Mouse (Mus musculus): Measurements from ENCODE around the gene Rbm47.
"Not testable (repeated sequence)": the region's sequence is repeated elsewhere in the genome, so short reads cannot be mapped to it uniquely, and the experiment has no call there.

Gene Rbm47

DNA sequence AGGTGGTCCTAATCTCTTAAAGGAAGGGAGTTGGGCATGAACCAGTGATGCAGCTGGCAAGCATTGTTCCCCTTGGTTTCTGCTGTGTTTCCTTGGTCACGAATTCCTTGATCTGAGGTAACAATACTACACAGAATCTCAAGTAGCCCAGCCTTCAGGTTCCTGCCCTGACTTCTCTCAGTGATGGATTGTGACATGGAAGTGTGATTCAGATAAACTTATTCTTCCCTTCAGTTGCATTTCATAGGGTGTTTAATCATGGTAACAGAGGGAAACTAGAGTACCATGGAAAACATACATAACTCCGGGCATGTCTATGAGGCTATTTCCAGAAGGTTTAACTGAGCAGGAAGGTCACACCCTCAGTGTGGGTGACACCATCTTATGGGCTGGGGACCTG, at the start of gene Rbm47:
Gene Rbm47, minus strand, starts transcription at position 101 of the 400 bp plus-strand sequence.
- DNase-seq (ENCODE audit: low spot score in 2 of 2) = no peak

DNA sequence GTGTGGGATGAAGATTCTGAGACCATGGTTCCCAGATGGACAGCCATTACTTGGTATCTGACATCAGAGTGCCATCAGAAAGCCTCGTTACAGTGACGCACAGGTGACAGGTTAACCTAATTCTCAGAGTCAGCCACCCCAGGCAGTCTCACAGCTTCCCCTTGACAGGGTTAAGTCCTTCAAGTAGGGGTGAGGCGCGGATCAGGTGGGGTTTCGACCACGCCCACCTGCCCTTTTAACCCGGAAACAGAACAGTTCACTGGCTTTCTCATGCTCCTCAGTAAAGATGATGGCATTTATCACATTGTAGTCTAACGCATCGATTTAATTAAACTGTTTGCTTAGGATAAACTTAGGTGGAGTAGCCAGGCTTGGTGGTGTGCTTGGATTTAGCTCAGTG, 47.7 kb upstream of the Rbm47 start:
- DNase-seq (ENCODE audit: low spot score in 2 of 2) = no peak

DNA sequence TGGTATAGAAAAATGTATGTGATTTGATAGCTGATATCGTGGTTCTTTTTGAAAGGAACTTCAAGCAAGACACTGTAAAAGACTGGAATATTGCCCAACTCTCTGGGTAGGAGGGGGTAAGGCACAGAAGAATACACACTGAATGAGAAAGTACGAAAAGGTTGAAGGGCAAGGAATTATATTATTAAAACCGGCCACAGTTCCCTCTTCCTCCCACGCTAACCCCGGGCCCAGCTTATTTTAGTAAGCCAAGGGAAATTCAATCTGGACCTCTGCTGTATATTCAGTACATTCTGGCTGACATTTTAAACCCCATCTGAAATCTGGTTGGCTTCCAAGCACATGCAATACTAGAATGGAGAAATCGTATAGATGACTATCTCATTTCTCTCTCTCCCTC, 46.8 kb upstream of the Rbm47 start:
- DNase-seq (ENCODE audit: low spot score in 2 of 2) = no peak

DNA sequence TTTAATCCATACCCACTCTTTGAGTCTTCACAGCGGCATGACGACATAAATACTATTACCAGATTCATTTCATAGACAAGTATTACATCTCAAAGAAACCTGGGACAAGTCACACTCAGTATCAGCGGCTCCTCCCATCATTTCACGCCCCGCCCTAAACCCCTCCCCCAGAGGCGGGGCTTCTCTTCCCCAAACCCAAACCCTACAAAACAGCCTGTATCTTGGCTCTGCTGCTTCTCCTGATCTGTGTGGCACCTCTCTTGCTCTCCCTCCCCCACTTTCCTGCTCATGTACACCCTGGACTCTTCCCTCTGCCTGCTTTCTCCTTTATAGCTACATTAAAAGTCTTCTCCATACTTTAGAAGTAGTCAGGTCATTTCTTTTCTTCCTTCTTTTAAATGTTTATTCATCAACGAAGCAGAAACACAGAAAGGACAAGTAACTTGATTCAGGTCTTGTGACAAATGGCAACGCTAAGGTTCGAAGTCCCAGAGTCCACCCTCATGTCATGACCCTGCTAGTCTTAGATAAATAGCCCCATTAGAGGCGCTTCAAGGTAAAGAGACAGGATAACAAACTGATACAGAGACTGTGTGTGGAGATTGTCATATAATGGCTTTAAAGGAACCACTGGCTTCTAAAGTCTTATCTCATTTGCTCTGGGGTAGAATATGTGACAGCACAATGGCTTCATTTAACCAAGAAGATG, 42.8 kb upstream of the Rbm47 start:
- DNase-seq (ENCODE audit: low spot score in 2 of 2) = no peak

DNA sequence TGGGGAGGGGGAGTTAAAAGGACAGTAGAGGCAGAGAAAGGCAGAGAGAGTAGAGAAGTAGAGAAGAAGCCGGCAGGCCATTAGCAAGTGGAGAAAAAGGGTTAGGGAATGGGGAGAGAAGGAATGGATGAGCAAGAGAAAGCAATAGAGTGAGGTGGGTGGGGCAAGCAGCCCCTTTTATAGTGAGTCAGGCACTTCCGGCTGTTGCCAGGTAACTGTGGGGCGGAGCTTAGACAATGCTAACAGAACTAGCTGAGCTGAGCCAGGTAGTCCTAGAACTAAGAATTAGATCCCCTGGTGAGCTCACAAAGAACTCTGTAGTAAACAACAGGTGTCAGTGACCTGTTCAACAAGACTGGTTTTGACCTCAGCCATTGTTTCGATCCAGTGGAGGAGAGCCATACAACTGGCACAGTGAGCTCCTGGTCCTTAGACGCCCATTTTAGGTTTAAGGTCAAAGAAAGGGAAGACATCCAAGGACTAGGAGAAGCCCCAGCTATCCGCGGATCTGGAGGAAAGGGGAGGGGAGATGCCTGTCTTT, 41.5 kb upstream of the Rbm47 start:
- no peak for DNase-seq (ENCODE audit: low spot score in 2 of 2)

DNA sequence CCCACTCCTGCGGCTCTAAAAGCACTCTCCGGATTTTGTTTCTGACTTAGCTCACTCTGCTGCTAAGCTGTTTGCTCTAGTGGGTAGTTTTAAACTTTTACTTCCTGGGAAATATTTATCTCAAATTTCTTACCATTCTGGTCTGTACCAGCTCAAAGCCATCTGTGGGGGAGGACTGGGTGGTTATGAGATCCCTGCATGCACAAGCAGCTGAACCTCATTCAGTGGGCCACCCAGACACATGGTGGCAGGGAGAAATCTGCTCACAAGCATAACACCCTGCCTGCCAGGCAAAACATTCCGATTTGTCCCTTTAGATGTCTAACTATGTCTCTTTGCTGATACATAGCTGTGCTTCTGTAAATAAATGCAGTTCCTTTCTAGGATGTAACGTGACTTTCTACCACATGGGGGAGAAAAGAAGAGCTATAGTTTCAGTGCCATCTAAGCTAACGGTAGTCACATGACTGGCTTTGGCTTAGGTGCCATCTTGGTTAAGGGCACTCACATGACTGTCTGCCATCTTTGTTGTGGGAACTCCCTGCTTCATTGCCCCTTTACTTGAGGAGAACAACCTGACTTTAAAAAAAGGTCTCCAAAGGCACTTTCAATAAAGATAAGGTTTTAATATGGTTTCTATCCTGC, 36.7 kb upstream of the Rbm47 start:
- no peak for DNase-seq (ENCODE audit: low spot score in 2 of 2)

DNA sequence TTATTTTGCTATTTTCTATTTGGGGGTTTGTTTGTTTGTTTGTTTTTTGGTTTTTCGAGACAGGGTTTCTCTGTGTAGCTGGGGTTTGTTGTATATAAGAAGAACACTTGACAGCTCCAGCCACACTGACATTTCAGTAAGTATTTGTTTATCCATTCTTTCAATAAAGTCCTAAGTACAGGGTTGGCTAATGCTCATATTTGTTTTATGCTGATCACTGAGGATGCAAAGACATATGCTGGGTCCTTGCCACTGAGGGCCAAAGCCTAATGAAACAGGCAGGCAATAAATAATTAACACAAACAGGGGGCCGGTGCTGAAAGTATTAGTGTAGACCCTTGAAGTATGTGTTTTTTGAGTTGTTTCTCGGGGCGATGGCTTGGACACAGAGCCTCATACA, 32.0 kb upstream of the Rbm47 start:
- DNase-seq (ENCODE audit: low spot score in 2 of 2) = no peak

DNA sequence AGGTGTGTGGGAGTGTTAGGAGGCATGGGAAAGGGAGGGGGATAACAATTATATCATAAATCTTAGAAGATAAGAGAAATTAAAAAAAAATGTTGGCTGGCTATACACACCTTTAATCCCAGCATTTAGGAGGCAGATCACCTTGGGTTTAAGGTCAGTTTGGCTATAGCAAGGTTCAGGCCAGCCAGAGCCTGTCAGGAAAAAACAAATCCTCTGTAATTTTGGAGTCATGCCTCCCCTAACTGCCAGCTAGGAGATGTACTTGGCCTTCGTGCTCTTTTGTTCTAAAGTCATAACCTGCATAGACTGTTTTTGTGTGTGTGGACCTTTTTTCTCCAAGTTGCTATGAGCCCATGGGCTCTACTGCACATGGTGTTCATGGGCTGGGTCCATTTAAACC, 30.5 kb upstream of the Rbm47 start:
- DNase-seq (ENCODE audit: low spot score in 2 of 2) = no peak

DNA sequence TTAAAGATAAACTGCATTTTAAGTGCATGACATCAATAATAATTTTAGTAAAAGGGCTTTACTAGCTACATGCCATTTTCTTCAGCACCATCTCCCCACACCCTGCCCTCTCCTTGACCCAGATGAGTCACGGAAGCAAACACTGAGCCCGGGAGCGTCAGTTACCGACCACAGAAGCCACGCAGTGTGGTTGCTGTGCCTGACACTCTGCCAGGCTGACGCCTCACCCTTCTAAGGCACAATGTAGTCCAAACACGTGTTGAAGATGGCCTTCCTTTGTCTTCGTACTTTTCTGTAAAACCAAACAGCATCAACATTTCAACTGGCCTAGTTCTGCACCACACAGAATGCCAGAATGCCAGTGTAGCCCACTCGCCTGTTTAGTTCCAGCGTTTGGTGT, 27.1 kb upstream of the Rbm47 start:
- DNase-seq (ENCODE audit: low spot score in 2 of 2) = peak in 1 of 2 experiments; percentile 3

DNA sequence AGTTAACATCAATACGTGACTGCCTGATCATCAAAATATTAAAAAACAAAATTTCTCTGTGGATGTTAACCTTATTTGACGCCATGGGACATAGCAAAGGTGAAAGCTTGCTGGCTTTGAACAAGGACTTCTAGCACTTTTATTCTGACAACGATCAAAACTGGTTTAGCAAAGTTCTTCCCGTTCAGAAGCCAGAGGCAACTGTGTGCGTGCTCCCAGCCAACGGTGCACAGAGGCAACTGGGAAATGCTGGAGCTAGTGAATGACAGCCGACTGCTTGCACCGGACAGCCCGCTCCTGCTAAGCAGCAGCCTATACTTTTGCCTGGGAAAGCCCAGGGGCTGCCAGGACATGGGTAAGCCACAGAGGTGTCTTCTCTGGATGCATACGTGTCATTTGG, 22.4 kb upstream of the Rbm47 start:
- no peak for DNase-seq (ENCODE audit: low spot score in 2 of 2)

DNA sequence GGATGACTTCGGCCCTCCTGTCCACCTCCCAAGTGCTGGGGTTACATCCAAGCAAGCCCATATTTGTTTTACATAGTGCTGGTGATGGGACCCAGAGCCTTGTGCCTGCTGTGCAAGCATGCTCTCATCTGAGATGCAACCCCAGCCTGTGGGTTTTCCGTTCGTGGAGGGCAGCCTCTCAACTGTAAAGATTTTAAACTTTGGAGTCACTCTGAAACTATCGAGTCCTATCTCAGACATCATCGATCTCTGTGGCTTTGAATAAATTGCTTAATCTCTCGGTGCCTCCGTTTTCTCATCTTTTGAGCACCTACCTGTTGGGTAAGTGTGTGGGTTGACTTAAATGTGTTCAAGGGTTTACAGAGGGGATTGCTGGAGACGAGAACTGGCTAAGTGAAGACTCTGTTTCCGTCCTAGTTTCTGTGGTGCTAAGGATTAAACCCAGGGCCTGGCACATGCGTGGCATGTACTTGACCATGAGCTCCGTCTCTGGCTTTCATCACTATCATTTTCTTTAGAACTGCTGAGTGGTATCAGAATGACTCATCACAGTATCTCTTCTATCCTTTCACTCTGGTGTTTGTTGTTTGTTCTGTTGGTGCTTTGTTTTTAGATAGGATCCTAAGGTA, 20.4 kb upstream of the Rbm47 start:
- DNase-seq (ENCODE audit: low spot score in 2 of 2) = no peak

DNA sequence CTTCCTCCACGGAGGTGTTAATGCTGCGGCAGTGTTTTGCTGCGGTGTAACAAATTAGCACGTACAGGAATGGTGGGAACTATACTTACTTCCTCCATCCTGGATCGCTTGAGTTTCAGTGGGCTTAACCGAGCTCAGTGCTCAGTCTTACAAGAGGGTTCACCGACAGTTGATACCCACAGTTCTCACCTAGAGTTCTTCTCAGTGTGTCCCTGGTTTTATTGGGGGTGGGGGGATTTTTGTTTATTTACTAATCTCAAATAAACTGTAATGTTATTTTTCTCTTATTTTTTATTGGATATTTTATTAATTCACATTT, 18.2 kb upstream of the Rbm47 start:
- no peak for DNase-seq (ENCODE audit: low spot score in 2 of 2)

DNA sequence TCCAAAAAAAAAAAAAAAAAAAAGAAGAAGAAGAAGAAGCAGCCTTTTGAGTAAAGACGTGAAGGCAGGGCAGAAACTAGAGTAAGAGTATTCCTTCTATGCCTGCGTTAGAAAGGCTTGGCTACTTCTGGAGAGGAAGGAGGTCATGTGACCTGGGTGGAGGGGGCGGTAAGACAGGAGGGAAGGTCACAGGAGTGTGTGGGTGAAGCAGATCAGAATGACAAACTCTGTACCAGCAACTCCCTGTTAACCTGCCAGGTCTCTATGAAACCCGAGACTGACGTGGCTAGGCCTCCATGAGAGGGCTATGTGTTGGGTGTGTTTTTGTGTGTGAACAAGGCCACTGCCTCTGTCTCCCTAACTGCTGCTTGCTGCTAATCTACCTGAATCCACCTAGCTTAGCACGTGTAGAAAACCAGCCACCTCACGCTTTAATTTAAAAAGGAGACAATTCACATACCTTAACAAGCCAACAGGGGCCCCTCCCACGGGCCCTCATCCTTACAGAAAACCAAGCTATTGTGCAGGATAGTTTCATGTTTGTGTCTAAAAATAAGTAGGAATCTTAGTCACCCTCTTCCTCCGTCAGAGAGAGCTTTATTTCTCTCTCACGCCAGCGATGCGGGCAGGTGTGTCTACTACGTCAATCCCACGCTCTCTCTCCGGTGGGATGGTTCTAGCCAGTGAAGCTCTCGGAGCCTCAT, 17.7 kb upstream of the Rbm47 start:
- DNase-seq (ENCODE audit: low spot score in 2 of 2) = no peak

DNA sequence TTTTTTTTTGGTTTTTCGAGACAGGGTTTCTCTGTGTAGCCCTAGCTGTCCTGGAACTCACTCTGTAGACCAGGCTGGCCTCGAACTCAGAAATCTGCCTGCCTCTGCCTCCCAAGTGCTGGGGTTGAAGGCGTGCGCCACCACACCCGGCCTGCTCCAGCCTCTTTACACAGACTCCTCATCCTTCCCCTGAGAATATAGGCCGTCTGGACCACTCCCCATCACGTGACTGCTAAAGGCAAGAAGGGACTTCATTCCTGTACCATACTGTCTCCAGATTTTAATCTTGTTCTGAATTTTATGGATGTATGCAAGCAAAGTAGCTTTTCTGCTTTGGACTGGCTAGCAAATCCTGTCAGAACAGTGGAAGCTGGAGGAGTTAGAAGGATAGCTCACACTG, 15.7 kb upstream of the Rbm47 start:
- not testable (repeated sequence) for DNase-seq (ENCODE audit: low spot score in 2 of 2)

DNA sequence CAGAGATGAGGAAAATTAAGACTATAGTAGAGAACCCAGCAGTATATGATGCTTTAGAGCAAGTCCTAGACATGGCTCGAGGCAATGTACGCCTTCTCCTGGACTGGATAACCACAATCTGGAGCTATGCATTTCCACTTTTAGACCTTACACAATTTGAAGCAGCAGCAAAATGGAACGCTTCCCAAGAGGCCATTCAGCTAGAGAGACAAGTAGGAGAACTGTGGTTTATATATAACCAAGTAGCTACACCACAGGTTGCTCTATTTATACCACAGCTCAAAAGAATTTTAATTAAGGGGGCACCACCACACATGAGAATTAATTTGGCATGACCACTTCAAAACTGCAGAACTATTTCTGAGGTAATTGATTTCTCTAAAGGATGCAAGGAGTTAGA, 9.2 kb upstream of the Rbm47 start:
- DNase-seq (ENCODE audit: low spot score in 2 of 2) = peak in 1 of 2 experiments; percentile 15

DNA sequence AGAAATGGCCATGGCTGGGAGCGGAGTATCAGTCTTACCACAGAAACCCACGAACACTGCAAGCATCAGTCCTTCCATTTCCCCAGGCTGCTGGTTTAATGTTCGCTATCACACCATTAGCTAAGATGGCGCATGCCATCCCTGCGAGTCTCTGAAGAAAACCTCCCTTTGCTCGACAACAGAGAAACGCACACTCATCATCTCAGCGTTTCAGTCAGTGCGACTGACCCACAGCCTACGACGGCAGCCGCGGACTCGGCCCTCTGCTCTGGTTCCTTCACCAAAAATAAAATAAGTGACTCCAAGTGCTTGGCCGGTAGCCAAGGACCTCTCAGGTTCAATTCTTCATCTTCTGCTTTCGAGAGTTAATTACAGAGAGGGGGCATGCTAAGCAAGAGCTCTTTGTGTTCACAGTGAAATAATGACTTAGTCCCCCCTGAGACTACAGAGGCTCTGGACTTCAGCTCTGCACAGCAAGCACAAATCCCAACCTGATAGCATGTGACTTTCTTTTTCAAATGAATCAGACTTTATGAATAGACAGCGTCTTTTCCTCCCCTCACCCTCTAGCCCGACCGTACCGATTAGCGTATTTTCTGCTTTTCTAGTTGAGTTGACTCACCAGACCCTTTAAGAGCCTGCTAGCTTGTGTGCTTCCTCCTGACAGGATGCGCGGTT, 1.4 kb upstream of the Rbm47 start:
- DNase-seq (ENCODE audit: low spot score in 2 of 2) = no peak

DNA sequence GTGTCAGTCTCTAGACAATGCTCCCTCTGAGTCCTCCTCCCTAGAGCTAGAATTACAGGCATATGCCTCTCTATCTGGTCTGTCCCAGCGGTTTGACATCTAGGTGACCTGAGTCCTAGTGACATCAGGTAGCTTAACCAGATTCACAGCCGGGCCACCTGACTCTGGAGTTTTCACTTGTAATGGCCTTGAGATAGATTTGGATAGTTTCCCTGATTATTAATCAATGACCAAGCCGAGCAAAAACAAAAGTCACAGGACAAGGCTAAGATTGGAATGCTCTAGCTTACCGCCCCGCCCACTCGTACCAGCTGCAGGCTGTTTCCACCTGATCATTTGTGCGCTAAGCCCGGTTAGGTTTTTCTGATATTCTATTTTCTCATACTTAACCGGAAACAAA, 2.3 kb downstream of the Rbm47 start:
- no peak for DNase-seq (ENCODE audit: low spot score in 2 of 2)

DNA sequence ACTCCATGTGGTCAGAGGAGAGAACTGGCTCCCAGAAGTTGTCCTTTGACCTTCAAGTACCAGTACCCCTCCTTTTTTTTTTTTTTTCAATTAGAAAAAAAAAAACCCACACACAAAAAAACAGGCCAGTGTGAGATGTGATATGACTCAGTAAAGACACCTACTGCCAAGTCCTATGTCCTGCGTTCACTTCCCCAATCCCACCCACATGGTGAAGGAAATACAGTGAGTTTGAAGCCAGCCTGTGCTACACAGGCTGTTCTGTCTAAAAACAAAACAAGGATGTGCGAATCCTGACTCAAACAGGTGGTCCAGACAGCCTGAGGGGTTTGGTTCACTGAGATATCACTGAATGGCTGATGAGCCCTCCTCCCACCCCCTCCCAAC, 3.8 kb downstream of the Rbm47 start:
- DNase-seq (ENCODE audit: low spot score in 2 of 2) = no peak

DNA sequence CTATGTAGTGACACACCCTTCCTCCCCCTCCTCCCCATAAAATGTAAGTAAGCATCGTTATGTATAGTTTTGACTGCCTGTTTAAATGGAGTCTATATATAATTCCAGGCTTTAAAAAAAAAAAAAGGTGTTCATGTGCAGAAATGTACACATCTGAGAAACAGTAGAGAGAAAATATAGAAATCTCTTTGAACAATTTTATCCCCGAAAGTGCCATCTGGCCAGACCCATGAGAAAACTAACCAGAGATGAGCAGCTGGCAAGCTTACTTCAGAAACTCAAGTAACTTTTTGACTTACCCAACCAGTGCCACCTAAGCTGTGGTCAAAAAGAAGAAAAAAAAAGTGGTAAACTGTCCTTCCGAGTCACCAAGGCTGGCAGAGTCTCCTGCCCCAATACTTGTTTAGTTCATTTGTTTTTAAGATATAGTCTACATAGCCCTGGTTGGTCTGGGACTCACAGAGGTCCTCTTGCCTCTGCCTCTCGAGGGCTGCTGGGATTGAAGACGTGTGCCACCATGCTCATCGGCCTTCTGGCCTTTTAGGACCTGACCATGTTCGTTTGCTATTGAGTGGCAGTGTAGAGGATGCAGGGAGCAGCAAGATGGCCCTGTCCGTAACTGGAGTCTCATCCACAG, 4.3 kb downstream of the Rbm47 start:
- no peak for DNase-seq (ENCODE audit: low spot score in 2 of 2)

DNA sequence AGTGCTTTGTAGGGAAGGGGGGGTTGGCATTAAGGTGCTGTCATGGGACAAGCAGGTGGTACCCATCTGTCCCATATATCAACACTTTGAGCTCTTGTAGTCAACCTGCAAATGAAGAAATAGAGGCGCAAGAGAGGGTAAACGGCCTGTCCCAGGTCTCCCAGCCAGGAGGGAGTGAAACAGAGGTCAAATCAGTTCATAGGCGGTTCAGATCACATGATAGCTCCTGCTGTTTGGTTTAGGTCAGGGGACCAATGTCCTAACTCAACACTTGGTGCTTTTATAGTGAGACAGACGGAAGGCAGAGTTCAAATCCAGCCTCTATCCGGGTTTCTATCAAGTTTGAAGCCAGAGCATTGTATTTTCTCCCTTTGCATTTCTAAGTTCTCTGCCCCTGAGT, 6.0 kb downstream of the Rbm47 start:
- no peak for DNase-seq (ENCODE audit: low spot score in 2 of 2)

DNA sequence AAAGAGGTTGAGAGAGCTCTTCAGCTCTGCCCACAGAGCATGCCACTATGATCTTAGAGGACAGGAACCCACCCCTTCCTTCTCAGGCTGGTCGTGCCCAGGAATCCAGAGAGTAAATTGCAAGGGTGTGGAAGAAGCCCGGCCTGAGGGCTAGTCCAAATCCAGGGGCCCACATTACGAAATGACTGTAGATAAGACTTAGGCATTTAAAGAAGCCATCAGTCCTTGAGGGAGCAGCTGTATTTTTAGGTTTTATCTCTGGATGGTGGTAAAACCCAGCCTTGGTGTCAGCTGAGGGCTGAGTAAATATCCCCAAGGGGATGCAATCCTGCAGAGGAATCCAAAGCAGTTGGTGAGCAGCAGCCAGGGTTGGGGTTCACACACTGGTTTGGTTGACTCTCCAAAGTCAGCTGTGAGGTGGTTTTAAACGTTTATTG, 6.7 kb downstream of the Rbm47 start:
- no peak for DNase-seq (ENCODE audit: low spot score in 2 of 2)

All from heart, adult 9 months (tissue).